Mouse (Mus musculus) heart, embryonic 12.5 days (tissue): Measurements from ENCODE around the gene Usp20. TPM values are rescaled to one million over a fixed set of nuclear protein-coding genes. Genes with fewer than 3 reads are reported as not detected.

Experiments
- ATAC-seq: fragments of 200-750 bp; cut with Nextera tagmentation; 2 replicates; pipeline ENCODE4 v1.8.0; 2017; ENCODE audit warnings: moderate TSS enrichment, moderate library complexity; ENCODE audit not compliant: insufficient number of reproducible peaks, low FRiP score
- H3K27ac ChIP-seq: fragments of 300-500 bp; sonication (generic); 2 replicates; pipeline ENCODE4 v1.5.1; 2016; ENCODE audit warnings: mild to moderate bottlenecking, moderate library complexity; ENCODE audit not compliant: poor library complexity, severe bottlenecking
- H3K27me3 ChIP-seq: fragments of 300-500 bp; sonication (generic); replicated peaks from 2 replicates; pipeline ENCODE4 v1.6.1; 2016; ENCODE audit warnings: mild to moderate bottlenecking, moderate library complexity
- H3K36me3 ChIP-seq: fragments of 300-500 bp; sonication (generic); 2 replicates; pipeline ENCODE4 v1.6.1; 2016; ENCODE audit warnings: mild to moderate bottlenecking, moderate library complexity
- H3K4me1 ChIP-seq: fragments of 300-500 bp; sonication (generic); replicated peaks from 2 replicates; pipeline ENCODE4 v1.6.1; 2016; ENCODE audit warnings: mild to moderate bottlenecking
- H3K4me2 ChIP-seq: fragments of 300-500 bp; sonication (generic); 2 replicates; pipeline ENCODE4 v1.6.1; 2016; ENCODE audit warnings: mild to moderate bottlenecking, moderate library complexity
- H3K4me3 ChIP-seq: fragments of 300-500 bp; sonication (generic); 2 replicates; pipeline ENCODE4 v1.5.1; 2016; ENCODE audit warnings: mild to moderate bottlenecking
- H3K9ac ChIP-seq: fragments of 300-500 bp; sonication (generic); 2 replicates; pipeline ENCODE4 v1.6.1; 2016; ENCODE audit warnings: mild to moderate bottlenecking, moderate library complexity
- H3K9me3 ChIP-seq: fragments of 300-500 bp; sonication (generic); replicated peaks from 2 replicates; pipeline ENCODE4 v1.6.1; 2016; ENCODE audit warnings: mild to moderate bottlenecking, moderate library complexity
- WGBS: fragments of 180-500 bp; shearing (Covaris S2); methylation state at CpG from one replicate; pipeline ENCODE4 v1.1.7; 2016; 5-methylcytosine and 5-hydroxymethylcytosine counted together
- polyA plus RNA-seq: library from polyadenylated mRNA; unstranded; fragments of >200 nt; fragmentation: Nextera tagmentation; extraction: Ambion mirVana; gene quantifications from 2 replicates; pipeline ENCODE4 v1.2.1, GENCODE M21; 2016

Usp20 gene
- polyA plus RNA-seq, 1 experiment from 2014 or later: 27.4 TPM

DNA sequence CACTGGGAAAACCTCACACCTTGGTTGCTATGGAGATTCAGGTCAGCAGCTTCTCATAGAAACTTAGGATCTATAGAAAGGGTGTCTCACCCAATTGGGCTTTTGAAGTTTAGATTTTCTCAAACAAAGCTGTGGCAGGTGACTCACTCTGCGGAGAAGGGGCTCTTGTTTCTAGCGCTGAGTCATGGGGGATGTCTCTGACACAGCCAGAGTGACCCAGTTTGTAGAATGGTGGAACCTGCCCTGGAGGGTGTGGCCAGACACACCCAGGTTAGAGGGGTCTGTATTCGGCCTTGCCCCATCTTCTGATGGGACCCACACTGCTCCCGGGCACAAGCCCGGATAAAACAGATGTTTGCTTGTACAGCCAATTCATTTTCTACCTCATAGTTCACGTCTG, 60.8 kb downstream of the Usp20 start:
- Histone ChIP-seq H3K27me3 (no peaks in the 10 kb centered on the region), H3K27ac (no peak overlapping the region), H3K36me3 (peaks cover 83% of the 10 kb centered on the region), H3K9me3 (peaks cover 7% of the 10 kb centered on the region; the same call in 1 of the 2 replicates), H3K4me1 (no peaks in the 10 kb centered on the region), H3K4me3 (no peak overlapping the region), H3K9ac (no peak overlapping the region), H3K4me2 (no peak overlapping the region)
- WGBS: 89% methylated on average over 6 of the region's 6 CpGs
- no peak for ATAC-seq

DNA sequence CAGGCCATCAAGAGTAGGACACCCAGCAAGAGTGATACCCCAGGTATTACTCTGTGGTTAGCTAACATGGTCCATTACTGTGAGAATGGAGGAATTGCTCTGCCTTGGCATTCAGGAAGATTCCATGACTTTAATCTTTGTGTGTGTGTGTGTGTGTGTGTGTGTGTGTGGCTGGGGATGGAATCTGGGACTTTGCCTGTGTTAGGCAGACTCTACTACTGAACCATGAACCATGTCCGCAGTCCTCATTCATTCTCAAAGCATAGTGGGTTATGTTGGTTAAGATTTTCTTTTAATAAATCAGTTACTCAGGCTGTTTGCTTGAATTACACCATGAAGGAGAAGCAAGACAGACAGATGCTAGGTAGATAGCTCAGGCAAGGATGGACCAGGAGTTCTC, 61.8 kb downstream of the Usp20 start:
- Histone ChIP-seq H3K4me3 (no peak overlapping the region), H3K4me2 (no peak overlapping the region), H3K4me1 (no peaks in the 10 kb centered on the region), H3K36me3 (peaks cover 73% of the 10 kb centered on the region), H3K9me3 (peaks cover 7% of the 10 kb centered on the region; the same call in 1 of the 2 replicates), H3K9ac (no peak overlapping the region), H3K27me3 (no peaks in the 10 kb centered on the region), H3K27ac (no peak overlapping the region)
- no peak for ATAC-seq
- 93% methylated on average over 1 of the region's 1 CpGs for WGBS

DNA sequence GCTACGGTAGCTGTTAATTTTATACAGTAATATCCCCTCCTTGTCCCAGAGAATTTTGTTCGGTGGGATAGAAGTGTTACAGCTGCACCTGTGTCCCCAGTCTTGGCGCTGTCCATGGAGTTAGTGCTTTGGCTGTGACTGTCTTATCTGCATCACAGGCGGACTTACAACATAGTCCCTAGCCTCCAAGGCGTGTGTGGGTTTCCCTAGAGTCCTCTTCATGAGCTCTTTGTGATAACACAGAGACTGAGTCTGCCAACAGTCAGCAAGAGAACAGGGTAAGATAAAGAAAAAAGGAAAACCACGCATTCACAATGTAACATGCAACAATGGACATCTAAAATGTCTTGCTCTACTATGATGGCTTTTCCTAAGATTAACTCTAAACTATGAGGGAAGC, 66.0 kb downstream of the Usp20 start:
- H3K4me2 ChIP-seq: no peak overlapping the region
- H3K27me3 ChIP-seq: no peaks in the 10 kb centered on the region
- H3K27ac ChIP-seq: no peak overlapping the region
- no peaks in the 10 kb centered on the region for H3K4me1 ChIP-seq
- ATAC-seq: no peak
- H3K9me3 ChIP-seq: no peaks in the 10 kb centered on the region
- no peak overlapping the region for H3K9ac ChIP-seq
- H3K4me3 ChIP-seq: no peak overlapping the region
- peaks cover 65% of the 10 kb centered on the region for H3K36me3 ChIP-seq
- 66% methylated on average over 6 of the region's 6 CpGs for WGBS

DNA sequence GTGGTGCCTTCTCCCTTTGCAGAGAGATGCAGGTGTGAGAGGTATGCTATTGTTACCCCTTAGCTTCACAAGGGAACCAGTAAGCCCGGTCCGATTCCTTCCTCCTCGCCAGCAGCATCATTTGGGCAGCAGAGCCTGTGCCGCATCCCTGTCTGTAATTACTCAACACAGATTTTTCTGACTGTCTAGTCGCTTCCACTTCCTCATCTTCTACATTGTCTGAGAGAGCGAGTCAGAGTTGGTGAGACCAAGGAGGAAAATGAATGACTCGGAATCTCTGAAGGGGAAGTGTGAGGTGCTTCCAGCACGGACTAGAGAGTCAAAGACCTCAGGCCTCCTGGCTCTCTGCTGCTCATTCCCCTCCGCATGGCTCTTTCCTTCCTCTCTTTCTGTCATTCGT, 70.4 kb downstream of the Usp20 start:
- no peak overlapping the region for H3K9ac ChIP-seq
- H3K4me3 ChIP-seq: no peak overlapping the region
- H3K4me2 ChIP-seq: no peak overlapping the region
- H3K27ac ChIP-seq: no peak overlapping the region
- peaks cover 77% of the 10 kb centered on the region for H3K36me3 ChIP-seq
- no peaks in the 10 kb centered on the region for H3K27me3 ChIP-seq
- no peak for ATAC-seq
- 79% methylated on average over 10 of the region's 10 CpGs for WGBS
- peaks cover 4% of the 10 kb centered on the region; the same call in 1 of the 2 replicates for H3K9me3 ChIP-seq
- no peaks in the 10 kb centered on the region for H3K4me1 ChIP-seq

DNA sequence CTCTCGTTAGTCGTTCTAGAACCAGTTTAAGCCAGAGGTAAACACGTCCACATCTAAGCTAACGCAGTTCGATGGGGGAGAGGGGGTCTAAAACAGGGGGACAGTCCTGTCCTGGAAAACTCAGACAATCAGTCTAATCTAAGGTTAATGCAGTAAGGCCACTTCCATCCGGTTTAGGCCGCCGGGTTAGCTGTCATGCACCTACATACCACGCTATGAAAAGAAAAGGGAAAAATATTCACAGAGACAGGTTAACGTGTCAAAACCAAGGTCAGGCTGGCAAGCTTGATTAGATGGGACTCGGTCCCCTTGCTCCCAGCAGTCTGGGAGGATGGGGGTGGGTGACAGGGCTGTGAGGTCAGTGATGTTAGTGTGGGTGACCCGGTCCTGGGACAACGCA, 71.3 kb downstream of the Usp20 start:
- no peak for ATAC-seq
- peaks cover 83% of the 10 kb centered on the region for H3K36me3 ChIP-seq
- no peaks in the 10 kb centered on the region for H3K27me3 ChIP-seq
- WGBS: 89% methylated on average over 13 of the region's 13 CpGs
- H3K27ac ChIP-seq: no peak overlapping the region
- no peaks in the 10 kb centered on the region for H3K4me1 ChIP-seq
- H3K9me3 ChIP-seq: peaks cover 4% of the 10 kb centered on the region; the same call in 1 of the 2 replicates
- no peak overlapping the region for H3K4me3 ChIP-seq
- no peak overlapping the region for H3K9ac ChIP-seq
- H3K4me2 ChIP-seq: no peak overlapping the region

DNA sequence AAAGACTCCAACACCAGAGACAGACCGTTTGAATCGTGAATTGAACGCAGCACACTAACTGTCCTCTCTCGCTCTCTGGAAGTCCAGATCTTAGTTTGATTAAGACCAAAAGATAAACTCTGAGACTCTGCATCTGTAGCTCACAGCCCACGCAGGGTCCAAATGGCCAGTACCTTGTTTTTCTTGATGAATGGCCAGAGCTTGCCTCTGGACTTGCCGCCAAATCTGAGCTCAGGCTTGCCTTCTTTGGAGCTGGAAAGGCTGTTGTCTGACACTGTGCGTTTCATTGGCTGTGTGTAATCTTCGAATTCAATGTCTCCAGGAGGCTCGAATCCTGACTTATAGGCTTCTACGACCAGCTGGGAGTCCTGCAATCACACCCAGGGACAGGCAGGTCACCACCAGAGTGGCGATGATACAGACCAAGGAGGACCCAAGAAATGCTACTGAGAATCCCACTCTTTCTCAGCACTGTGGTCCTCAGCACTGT, 71.8 kb downstream of the Usp20 start:
- Histone ChIP-seq H3K4me2 (no peak overlapping the region), H3K36me3 (peaks cover 88% of the 10 kb centered on the region), H3K4me1 (no peaks in the 10 kb centered on the region), H3K27me3 (no peaks in the 10 kb centered on the region), H3K9me3 (peaks cover 4% of the 10 kb centered on the region; the same call in 1 of the 2 replicates), H3K9ac (no peak overlapping the region), H3K4me3 (no peak overlapping the region), H3K27ac (no peak overlapping the region)
- 84% methylated on average over 11 of the region's 11 CpGs for WGBS
- ATAC-seq: no peak

DNA sequence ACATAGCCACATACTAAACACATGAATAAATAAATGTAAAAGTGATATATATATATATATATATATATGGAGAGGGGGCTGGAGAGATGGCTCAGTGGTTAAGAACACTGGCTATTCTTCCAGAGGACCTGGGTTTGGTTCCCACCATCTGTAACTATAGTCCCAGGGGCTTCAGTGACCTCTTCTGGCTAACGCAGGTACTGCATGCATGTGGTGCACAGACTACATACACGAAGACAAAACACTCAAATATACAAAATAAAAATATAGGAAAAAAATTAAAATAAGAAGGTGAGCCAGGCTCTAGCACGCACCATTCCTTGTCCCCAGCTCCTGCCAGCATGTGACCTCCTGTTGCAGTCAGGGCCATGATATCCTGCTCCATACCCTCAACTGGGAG, 74.0 kb downstream of the Usp20 start:
- ATAC-seq: no peak
- Histone ChIP-seq H3K27ac (no peak overlapping the region), H3K4me2 (no peak overlapping the region), H3K4me1 (no peaks in the 10 kb centered on the region), H3K4me3 (no peak overlapping the region), H3K27me3 (no peaks in the 10 kb centered on the region), H3K36me3 (peaks cover 88% of the 10 kb centered on the region), H3K9me3 (peaks cover 4% of the 10 kb centered on the region; the same call in 1 of the 2 replicates), H3K9ac (no peak overlapping the region)
- 85% methylated on average over 3 of the region's 3 CpGs for WGBS

DNA sequence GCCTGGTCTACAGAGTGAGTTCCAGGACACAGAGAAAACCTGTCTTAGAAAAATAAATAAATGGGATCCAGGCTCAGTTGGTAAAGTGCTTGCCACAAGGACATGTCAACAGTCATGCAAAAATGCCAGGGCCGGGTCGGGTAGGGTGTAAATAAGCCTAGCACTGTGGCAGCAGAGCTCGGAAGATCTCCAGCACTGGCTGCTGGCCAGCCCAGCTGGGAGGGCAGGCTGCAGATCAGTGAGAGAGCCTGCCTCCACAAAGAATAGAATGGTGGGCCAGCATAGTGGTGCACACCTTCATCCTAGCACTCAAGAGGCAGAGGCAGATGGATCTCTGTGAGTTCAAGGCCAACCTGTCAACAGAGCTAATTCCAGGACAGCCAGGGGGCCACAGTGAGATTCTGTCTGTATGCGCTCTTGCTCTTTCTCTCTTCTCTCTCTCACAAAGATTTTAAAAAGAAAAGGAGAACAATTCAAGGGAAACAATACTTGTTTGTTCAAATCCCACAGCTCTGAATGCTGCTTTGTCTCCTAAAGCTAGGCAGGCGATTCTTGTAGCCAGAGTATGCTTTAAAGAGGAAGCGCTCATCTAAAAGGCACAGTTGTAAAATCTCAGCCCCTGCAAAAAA, 75.6 kb downstream of the Usp20 start:
- H3K4me1 ChIP-seq: no peaks in the 10 kb centered on the region
- no peak overlapping the region for H3K27ac ChIP-seq
- no peak overlapping the region for H3K4me3 ChIP-seq
- 72% methylated on average over 6 of the region's 6 CpGs for WGBS
- no peak overlapping the region for H3K4me2 ChIP-seq
- ATAC-seq: no peak
- no peak overlapping the region for H3K9ac ChIP-seq
- no peaks in the 10 kb centered on the region for H3K27me3 ChIP-seq
- peaks cover 77% of the 10 kb centered on the region for H3K36me3 ChIP-seq
- peaks cover 4% of the 10 kb centered on the region; the same call in 1 of the 2 replicates for H3K9me3 ChIP-seq

DNA sequence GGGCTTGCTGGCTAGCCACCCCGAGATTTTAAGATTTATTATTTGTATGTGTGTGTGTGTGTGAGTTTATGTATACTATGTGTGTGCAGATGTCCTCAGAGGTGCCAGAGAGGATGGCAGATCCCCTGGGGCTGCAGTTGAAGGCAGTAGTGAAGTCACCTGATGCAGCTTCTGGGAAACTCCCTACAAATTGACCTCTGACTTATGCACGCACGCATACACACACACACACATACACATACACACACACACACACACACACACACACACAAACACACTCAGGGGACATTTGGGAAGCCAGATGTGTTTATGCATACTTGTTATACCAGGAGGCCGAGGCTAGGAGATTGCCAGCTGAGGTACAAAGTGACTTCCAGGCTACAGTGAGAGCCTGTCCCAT, 76.4 kb downstream of the Usp20 start:
- Histone ChIP-seq H3K4me2 (no peak overlapping the region), H3K9ac (no peak overlapping the region), H3K27me3 (no peaks in the 10 kb centered on the region), H3K4me3 (no peak overlapping the region), H3K9me3 (peaks cover 4% of the 10 kb centered on the region; the same call in 1 of the 2 replicates), H3K4me1 (no peaks in the 10 kb centered on the region), H3K36me3 (peaks cover 71% of the 10 kb centered on the region), H3K27ac (no peak overlapping the region)
- no peak for ATAC-seq
- WGBS: 85% methylated on average over 4 of the region's 4 CpGs

DNA sequence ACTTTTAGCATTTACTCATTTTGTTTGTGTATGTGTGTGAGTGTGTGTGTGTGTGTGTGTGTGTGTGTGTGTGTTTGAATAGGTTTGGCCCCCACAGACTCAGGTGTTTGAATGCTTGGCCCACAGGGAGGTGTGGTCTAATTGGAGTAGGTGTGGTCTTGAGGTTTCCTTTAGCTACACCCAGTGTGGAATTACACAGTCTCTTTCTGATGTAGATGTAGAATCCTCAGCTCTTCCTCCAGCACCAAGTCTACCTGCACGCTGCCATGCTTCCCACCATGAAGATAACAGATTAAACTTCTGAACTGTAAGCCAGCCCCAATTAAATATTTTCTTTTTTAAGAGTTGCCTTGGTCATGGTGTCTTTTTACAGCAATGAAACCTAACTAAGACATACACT, 78.2 kb downstream of the Usp20 start:
- no peak for ATAC-seq
- Histone ChIP-seq H3K9ac (no peak overlapping the region), H3K4me1 (no peaks in the 10 kb centered on the region), H3K36me3 (peaks cover 71% of the 10 kb centered on the region), H3K27ac (no peak overlapping the region), H3K9me3 (peaks cover 4% of the 10 kb centered on the region; the same call in 1 of the 2 replicates), H3K4me3 (no peak overlapping the region), H3K4me2 (no peak overlapping the region), H3K27me3 (no peaks in the 10 kb centered on the region)
- WGBS: 83% methylated on average over 1 of the region's 1 CpGs

DNA sequence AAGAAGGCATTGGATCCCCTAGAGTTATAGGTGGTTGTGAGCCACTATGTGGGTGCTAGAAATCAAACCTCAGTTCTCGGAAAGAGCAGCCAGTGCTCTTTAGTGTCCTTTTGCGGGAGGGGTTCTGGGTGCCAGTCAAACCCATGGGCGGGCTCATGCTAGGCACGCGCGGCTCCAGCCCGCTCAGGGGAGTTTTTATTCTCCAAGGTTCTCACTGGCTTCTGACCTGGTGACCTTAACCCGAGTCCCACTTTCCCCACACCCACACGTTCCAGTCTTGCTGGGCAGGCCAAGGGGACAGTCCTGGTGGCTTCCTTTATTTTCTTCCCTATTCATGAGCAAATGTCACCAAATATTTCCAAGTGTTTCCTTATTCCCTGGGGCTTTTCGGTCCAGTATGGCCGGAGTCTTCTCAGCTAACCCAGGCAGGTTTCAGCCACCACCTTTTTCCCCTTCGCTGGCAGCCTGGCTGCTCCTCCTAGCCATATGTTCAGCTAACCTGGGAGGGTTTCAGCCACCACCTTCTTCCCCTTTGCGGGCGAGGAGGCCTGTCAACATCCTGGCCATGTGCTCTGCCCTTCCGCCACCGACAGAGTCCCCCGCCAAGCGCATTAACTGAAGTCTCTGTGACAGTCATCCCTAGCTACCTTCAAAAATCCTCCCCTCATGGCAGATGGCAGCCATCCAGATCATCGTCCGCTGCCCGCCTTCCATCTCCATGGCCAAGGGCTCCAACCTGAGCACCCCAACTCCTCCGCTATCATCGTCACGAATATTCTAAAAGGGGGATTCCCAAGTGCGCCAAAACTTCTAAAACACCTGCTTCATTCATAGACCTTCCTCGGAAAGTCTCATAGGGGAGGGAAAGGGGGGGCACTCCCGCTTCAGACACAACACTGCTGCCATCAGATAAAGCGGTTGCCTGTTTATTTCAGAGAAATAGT, 79.0 kb downstream of the Usp20 start:
- no peak for ATAC-seq
- no peaks in the 10 kb centered on the region for H3K4me1 ChIP-seq
- peaks cover 66% of the 10 kb centered on the region for H3K36me3 ChIP-seq
- WGBS: 78% methylated on average over 28 of the region's 28 CpGs
- H3K27me3 ChIP-seq: no peaks in the 10 kb centered on the region
- no peak overlapping the region for H3K27ac ChIP-seq
- H3K4me2 ChIP-seq: no peak overlapping the region
- no peak overlapping the region for H3K4me3 ChIP-seq
- H3K9me3 ChIP-seq: peaks cover 3% of the 10 kb centered on the region; the same call in 1 of the 2 replicates
- no peak overlapping the region for H3K9ac ChIP-seq
